Mouse (Mus musculus): ENCODE measurements around the gene Chd4. TPM values are rescaled to one million over a fixed set of nuclear protein-coding genes. Genes with fewer than 3 reads are reported as not detected.

The Chd4 gene
- polyA plus RNA-seq, 1 experiment from 2014 or later, result 123 TPM

DNA sequence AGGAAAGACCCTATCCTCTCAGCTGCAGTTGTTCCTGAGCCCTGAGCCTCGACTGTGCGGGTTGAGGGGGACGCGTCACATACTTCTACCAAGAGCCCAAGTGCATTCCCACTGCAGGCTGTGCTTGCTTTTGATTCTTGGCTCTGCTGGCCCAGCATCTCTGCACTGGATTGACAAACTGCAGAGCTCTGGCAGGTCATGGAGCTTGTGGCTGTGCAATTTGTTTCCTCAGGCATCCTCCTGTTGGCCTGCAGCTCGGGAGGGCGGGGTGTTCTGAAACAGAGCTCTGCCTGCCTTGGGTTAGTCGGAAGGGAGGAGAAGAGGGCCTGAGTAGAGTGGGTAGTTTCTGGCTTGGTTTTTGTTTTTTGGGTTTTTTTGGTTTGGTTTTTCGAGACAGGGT, 46.7 kb downstream of the Chd4 start:
- H3K9ac ChIP-seq (ENCODE audit: low read length), result no peak overlapping the region
- WGBS, result 91% methylated on average over 8 of the region's 8 CpGs
- no peaks in the 10 kb centered on the region for H3K9me3 ChIP-seq (ENCODE audit: control insufficient read depth, low read length)
- no peaks in the 10 kb centered on the region for H3K27me3 ChIP-seq (ENCODE audit: control insufficient read depth, insufficient read depth, low read length)
- H3K36me3 ChIP-seq (ENCODE audit: control insufficient read depth, insufficient read depth, low read length), result peaks cover 31% of the 10 kb centered on the region
- no peak overlapping the region for H3K27ac ChIP-seq (ENCODE audit: low read depth, low read length)
- no peak overlapping the region for H3K4me3 ChIP-seq (ENCODE audit: low read depth, low read length)
- peaks cover 25% of the 10 kb centered on the region for H3K4me1 ChIP-seq (ENCODE audit: control insufficient read depth, insufficient read depth, low read length)
- H3K4me2 ChIP-seq (ENCODE audit: low read depth), result no peak overlapping the region
- ATAC-seq (ENCODE audit: insufficient read depth, low FRiP score, low TSS enrichment) (no peak), DNase-seq (ENCODE audit: low spot score) (no peak)

DNA sequence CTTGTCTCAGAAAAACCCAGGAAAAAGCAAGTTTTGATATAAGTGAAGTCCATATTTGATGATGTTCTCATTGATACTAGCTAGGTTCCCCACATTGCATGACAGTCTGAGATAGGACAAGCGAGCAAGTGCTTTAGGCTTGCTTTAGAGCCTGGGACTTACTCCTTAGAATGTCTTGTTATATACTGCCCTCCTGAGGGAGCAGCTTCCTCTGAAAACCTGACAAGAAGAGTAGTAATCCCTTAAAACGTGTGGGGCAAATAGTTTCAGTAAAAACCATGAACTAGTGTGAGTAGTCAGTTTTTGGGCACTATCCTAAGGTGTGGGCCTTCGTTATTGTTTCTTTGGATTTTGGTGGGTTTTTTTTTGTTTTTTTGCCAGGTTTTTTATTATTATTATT, 47.3 kb downstream of the Chd4 start:
- Histone ChIP-seq H3K9me3 (ENCODE audit: control insufficient read depth, low read length) (no peaks in the 10 kb centered on the region), H3K36me3 (ENCODE audit: control insufficient read depth, insufficient read depth, low read length) (peaks cover 28% of the 10 kb centered on the region)
- 87% methylated on average over 3 of the region's 3 CpGs for WGBS

DNA sequence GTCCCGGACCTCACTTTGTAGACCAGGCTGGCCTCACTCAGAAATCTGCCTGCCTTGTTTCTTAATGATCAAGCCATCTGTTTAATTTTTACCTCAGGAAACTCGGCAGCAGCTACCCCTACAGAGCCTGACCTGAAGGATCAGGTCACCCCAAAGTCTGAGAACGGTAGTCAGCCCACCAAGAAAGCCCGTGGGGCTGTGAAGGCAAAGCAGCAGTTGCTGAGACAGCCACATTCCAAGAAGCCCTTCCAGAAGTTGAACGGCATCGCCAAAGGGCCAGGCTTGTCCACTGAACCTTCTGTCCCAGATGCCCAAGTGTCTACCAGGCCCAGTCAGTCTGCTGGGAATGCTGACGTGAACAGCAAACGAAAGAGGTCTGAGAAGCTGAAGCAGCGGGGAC, 48.1 kb downstream of the Chd4 start:
- no peak overlapping the region for H3K27ac ChIP-seq (ENCODE audit: low read depth, low read length)
- H3K9me3 ChIP-seq (ENCODE audit: control insufficient read depth, low read length), result no peaks in the 10 kb centered on the region
- H3K4me3 ChIP-seq (ENCODE audit: low read depth, low read length), result no peak overlapping the region
- DNase-seq (ENCODE audit: low spot score) (no peak), ATAC-seq (ENCODE audit: insufficient read depth, low FRiP score, low TSS enrichment) (no peak)
- H3K9ac ChIP-seq (ENCODE audit: low read length), result no peak overlapping the region
- H3K36me3 ChIP-seq (ENCODE audit: control insufficient read depth, insufficient read depth, low read length), result peaks cover 30% of the 10 kb centered on the region
- peaks cover 33% of the 10 kb centered on the region for H3K4me1 ChIP-seq (ENCODE audit: control insufficient read depth, insufficient read depth, low read length)
- H3K27me3 ChIP-seq (ENCODE audit: control insufficient read depth, insufficient read depth, low read length), result no peaks in the 10 kb centered on the region
- no peak overlapping the region for H3K4me2 ChIP-seq (ENCODE audit: low read depth)
- 85% methylated on average over 9 of the region's 9 CpGs for WGBS

More for the DNA sequence above, 47.3 kb downstream of the Chd4 start:
- Histone ChIP-seq H3K4me2 (ENCODE audit: low read depth) (no peak overlapping the region), H3K27me3 (ENCODE audit: control insufficient read depth, insufficient read depth, low read length) (no peaks in the 10 kb centered on the region), H3K4me1 (ENCODE audit: control insufficient read depth, insufficient read depth, low read length) (peaks cover 27% of the 10 kb centered on the region), H3K27ac (ENCODE audit: low read depth, low read length) (no peak overlapping the region), H3K4me3 (ENCODE audit: low read depth, low read length) (no peak overlapping the region), H3K9ac (ENCODE audit: low read length) (no peak overlapping the region)
- no peak for ATAC-seq (ENCODE audit: insufficient read depth, low FRiP score, low TSS enrichment)
- no peak for DNase-seq (ENCODE audit: low spot score)

DNA sequence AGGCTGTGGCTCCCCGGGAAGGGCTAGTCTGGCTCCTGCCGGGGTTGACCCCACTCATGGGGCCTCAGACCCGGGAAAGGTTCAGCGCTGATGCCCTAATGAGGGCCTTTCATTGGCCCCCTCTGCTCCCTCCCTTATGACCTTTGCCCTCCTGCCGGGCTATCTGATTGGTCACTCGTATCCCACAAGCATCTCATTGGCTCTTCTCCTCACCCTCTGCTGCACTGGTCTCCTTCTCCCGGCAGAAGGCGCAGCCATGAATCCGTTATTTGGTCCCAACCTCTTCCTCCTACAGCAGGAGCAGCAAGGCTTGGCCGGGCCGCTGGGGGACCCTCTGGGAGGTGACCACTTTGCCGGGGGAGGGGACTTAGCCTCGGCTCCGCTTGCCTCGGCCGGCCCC, 49.2 kb downstream of the Chd4 start, which contains the start of gene Iffo1:
TSS of gene Iffo1 (plus strand) at position 241 of the 400 bp plus-strand sequence.
- WGBS, result under 1% methylated on average over 16 of the region's 16 CpGs
- H3K36me3 ChIP-seq (ENCODE audit: control insufficient read depth, insufficient read depth, low read length), result peaks cover 22% of the 10 kb centered on the region
- peak within 1 kb of the TSS; percentile 96 for H3K27ac ChIP-seq (ENCODE audit: low read depth, low read length)
- ATAC-seq (ENCODE audit: insufficient read depth, low FRiP score, low TSS enrichment), result peak; percentile 96
- no peaks in the 10 kb centered on the region for H3K9me3 ChIP-seq (ENCODE audit: control insufficient read depth, low read length)
- peak; percentile 91 for DNase-seq (ENCODE audit: low spot score)
- H3K4me2 ChIP-seq (ENCODE audit: low read depth), result peak within 1 kb of the TSS; percentile 86
- no peaks in the 10 kb centered on the region for H3K27me3 ChIP-seq (ENCODE audit: control insufficient read depth, insufficient read depth, low read length)
- peaks cover 35% of the 10 kb centered on the region for H3K4me1 ChIP-seq (ENCODE audit: control insufficient read depth, insufficient read depth, low read length)
- peak within 1 kb of the TSS; percentile 86 for H3K4me3 ChIP-seq (ENCODE audit: low read depth, low read length)
- H3K9ac ChIP-seq (ENCODE audit: low read length), result peak within 1 kb of the TSS; percentile 91

DNA sequence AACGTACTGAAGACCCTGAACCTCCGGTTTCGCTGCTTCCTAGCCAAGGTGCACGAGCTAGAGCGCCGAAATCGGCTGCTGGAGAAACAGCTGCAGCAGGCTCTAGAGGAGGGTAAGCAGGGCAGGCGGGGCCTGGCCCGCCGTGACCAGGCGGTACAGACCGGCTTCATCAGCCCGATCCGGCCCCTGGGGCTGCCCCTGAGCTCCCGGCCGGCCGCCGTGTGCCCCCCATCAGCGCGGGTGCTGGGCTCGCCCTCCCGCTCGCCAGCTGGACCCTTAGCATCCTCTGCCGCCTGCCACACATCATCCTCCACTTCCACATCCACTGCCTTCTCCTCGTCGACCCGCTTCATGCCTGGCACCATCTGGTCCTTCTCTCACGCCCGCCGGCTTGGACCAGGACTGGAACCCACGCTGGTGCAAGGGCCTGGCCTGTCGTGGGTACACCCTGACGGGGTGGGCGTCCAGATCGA, 49.7 kb downstream of the Chd4 start:
- Histone ChIP-seq H3K9ac (ENCODE audit: low read length) (peak overlapping the region; percentile 91), H3K4me2 (ENCODE audit: low read depth) (peak overlapping the region; percentile 86), H3K36me3 (ENCODE audit: control insufficient read depth, insufficient read depth, low read length) (peaks cover 19% of the 10 kb centered on the region), H3K4me1 (ENCODE audit: control insufficient read depth, insufficient read depth, low read length) (peaks cover 35% of the 10 kb centered on the region), H3K4me3 (ENCODE audit: low read depth, low read length) (peak overlapping the region; percentile 86), H3K27me3 (ENCODE audit: control insufficient read depth, insufficient read depth, low read length) (no peaks in the 10 kb centered on the region), H3K27ac (ENCODE audit: low read depth, low read length) (peak overlapping the region; percentile 96), H3K9me3 (ENCODE audit: control insufficient read depth, low read length) (no peaks in the 10 kb centered on the region)
- no peak for DNase-seq (ENCODE audit: low spot score)
- WGBS, result 3% methylated on average over 35 of the region's 35 CpGs
- peak; percentile 73 for ATAC-seq (ENCODE audit: insufficient read depth, low FRiP score, low TSS enrichment)

DNA sequence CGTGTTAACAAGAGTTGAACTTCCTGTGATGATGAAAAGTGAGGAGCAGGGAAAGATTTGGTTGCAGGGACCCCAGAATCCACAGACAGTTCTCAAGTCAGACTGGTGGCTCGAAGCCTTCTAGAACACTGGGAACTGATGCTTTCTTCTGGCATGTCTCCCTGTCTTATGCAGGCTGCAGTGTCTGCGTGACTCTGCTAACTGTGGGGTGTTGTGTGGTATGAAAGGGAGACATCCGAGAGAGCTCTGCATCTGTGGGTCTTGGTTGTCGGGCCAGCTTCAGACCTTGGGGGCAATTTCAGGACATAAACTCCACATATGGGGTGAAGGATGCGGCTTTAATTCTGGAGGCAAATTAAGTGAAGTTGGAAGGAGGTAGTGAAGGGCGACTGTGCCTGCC, 50.4 kb downstream of the Chd4 start:
- WGBS, result 59% methylated on average over 7 of the region's 7 CpGs
- H3K27me3 ChIP-seq (ENCODE audit: control insufficient read depth, insufficient read depth, low read length), result no peaks in the 10 kb centered on the region
- peak overlapping the region; percentile 86 for H3K4me3 ChIP-seq (ENCODE audit: low read depth, low read length)
- H3K4me2 ChIP-seq (ENCODE audit: low read depth), result peak overlapping the region; percentile 86
- peak overlapping the region; percentile 91 for H3K9ac ChIP-seq (ENCODE audit: low read length)
- H3K36me3 ChIP-seq (ENCODE audit: control insufficient read depth, insufficient read depth, low read length), result peaks cover 14% of the 10 kb centered on the region
- ATAC-seq (ENCODE audit: insufficient read depth, low FRiP score, low TSS enrichment) (no peak), DNase-seq (ENCODE audit: low spot score) (no peak)
- H3K4me1 ChIP-seq (ENCODE audit: control insufficient read depth, insufficient read depth, low read length), result peaks cover 35% of the 10 kb centered on the region
- no peak overlapping the region for H3K27ac ChIP-seq (ENCODE audit: low read depth, low read length)
- no peaks in the 10 kb centered on the region for H3K9me3 ChIP-seq (ENCODE audit: control insufficient read depth, low read length)

- 83% methylated on average over 4 of the region's 4 CpGs for WGBS
- Histone ChIP-seq H3K9ac (ENCODE audit: low read length) (peak overlapping the region; percentile 39), H3K27me3 (ENCODE audit: control insufficient read depth, insufficient read depth, low read length) (no peaks in the 10 kb centered on the region), H3K36me3 (ENCODE audit: control insufficient read depth, insufficient read depth, low read length) (peaks cover 12% of the 10 kb centered on the region), H3K4me1 (ENCODE audit: control insufficient read depth, insufficient read depth, low read length) (peaks cover 35% of the 10 kb centered on the region), H3K4me2 (ENCODE audit: low read depth) (peak overlapping the region; percentile 86), H3K27ac (ENCODE audit: low read depth, low read length) (no peak overlapping the region), H3K9me3 (ENCODE audit: control insufficient read depth, low read length) (no peaks in the 10 kb centered on the region), H3K4me3 (ENCODE audit: low read depth, low read length) (peak overlapping the region; percentile 86)
- no peak for ATAC-seq (ENCODE audit: insufficient read depth, low FRiP score, low TSS enrichment)
- no peak for DNase-seq (ENCODE audit: low spot score)
Measured at GRCm38 (mm10) chr6:125146797-125147196, 51.0 kb downstream of the Chd4 start.

DNA sequence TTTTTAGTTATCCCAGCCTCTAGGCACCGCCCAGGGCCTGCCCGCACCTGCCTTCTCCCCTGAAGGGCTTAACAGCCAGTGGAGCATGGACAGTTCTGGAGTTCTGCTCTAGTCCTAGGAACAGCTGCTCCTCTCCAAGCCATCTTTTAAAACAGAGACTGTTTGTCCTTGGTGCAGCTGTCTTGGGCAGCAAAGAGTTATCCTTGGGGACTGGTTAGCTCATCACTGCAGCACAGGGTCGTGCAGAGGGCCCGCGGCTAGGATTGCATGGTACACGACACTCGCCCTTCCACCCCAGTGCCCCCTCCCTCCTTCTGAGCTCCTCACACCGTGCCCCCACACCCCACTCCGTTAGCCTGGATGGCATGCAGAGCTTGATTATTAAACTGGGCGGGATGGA, 51.5 kb downstream of the Chd4 start:
- DNase-seq (ENCODE audit: low spot score), result no peak
- Histone ChIP-seq H3K9me3 (ENCODE audit: control insufficient read depth, low read length) (no peaks in the 10 kb centered on the region), H3K4me1 (ENCODE audit: control insufficient read depth, insufficient read depth, low read length) (peaks cover 35% of the 10 kb centered on the region), H3K27me3 (ENCODE audit: control insufficient read depth, insufficient read depth, low read length) (no peaks in the 10 kb centered on the region), H3K27ac (ENCODE audit: low read depth, low read length) (no peak overlapping the region), H3K4me2 (ENCODE audit: low read depth) (peak overlapping the region; percentile 86; the same call in 1 of the 2 replicates), H3K4me3 (ENCODE audit: low read depth, low read length) (0 out of 2 replicates have a peak overlapping the region, but pooled peaks have one; percentile 86), H3K9ac (ENCODE audit: low read length) (no peak overlapping the region; the same call in 1 of the 2 replicates), H3K36me3 (ENCODE audit: control insufficient read depth, insufficient read depth, low read length) (peaks cover 9% of the 10 kb centered on the region)
- WGBS, result 63% methylated on average over 10 of the region's 10 CpGs
- ATAC-seq (ENCODE audit: insufficient read depth, low FRiP score, low TSS enrichment), result no peak

DNA sequence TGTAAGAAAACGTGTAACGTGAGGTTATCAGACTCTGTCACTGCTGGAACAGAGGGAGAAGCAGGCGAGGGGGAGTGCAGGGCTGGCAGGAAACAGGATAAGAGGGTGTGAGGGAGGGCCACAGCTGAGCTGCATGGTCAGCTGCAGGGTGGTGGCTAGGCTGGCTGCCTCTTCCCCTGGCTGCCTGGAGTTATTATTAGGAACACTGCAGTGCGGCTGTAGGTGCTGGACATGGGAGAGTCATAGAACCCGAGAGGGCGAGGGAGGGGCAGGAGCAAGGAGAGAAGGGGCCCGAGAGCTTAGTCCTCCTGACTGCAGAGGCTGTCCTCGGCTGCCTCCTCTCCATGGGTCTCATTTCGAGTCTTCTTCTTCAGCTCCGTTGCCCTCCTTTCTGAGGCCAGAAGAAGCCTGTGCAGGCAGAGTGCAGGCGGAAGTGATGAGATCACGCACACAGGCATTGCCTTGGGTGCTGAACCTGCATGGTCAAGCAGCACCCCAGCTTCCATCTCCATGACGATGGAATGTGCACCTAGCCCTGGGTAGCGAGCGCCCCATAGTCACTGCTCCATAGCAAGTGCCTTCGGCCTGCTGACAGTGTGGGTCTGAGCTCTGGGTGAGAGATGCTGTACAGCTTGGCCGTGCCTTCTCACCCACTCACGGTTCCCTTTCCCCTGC, 52.6 kb downstream of the Chd4 start:
- Histone ChIP-seq H3K27ac (ENCODE audit: low read depth, low read length) (no peak overlapping the region), H3K9ac (ENCODE audit: low read length) (peak overlapping the region; percentile 32; the same call in 1 of the 2 replicates), H3K27me3 (ENCODE audit: control insufficient read depth, insufficient read depth, low read length) (no peaks in the 10 kb centered on the region), H3K9me3 (ENCODE audit: control insufficient read depth, low read length) (no peaks in the 10 kb centered on the region), H3K4me1 (ENCODE audit: control insufficient read depth, insufficient read depth, low read length) (peaks cover 35% of the 10 kb centered on the region), H3K4me3 (ENCODE audit: low read depth, low read length) (no peak overlapping the region), H3K4me2 (ENCODE audit: low read depth) (no peak overlapping the region; the same call in 1 of the 2 replicates), H3K36me3 (ENCODE audit: control insufficient read depth, insufficient read depth, low read length) (peaks cover 9% of the 10 kb centered on the region)
- 73% methylated on average over 18 of the region's 18 CpGs for WGBS
- DNase-seq (ENCODE audit: low spot score) (no peak), ATAC-seq (ENCODE audit: insufficient read depth, low FRiP score, low TSS enrichment) (no peak)
